Mouse (Mus musculus) left cerebral cortex, adult 11 months (tissue): Measurements from ENCODE around the gene Tcf20.

Experiments
- DNase-seq: peaks from one replicate; pipeline ENCODE4 v3.0.0; 2022; ENCODE audit warnings: low spot score

Tcf20 gene

GRCm38 (mm10) chr15:82992911-82993310, 5.2 kb upstream of the Tcf20 start:
- no peak for DNase-seq

- DNase-seq, result no peak
Observed at GRCm38 (mm10) chr15:82992079-82992783, 4.6 kb upstream of the Tcf20 start.

- no peak for DNase-seq
Observed at GRCm38 (mm10) chr15:82989190-82989704, 1.6 kb upstream of the Tcf20 start.

GRCm38 (mm10) chr15:82987014-82987731, 499 bp downstream of the Tcf20 start:
- no peak for DNase-seq

GRCm38 (mm10) chr15:82984574-82984973, 3.1 kb downstream of the Tcf20 start:
- DNase-seq, result no peak

GRCm38 (mm10) chr15:82984097-82984496, 3.6 kb downstream of the Tcf20 start:
- DNase-seq, result no peak

- DNase-seq, result no peak
Observed at GRCm38 (mm10) chr15:82983416-82984026, 4.2 kb downstream of the Tcf20 start.

- no peak for DNase-seq
Observed at GRCm38 (mm10) chr15:82982724-82983415, 4.8 kb downstream of the Tcf20 start.

- no peak for DNase-seq
Observed at GRCm38 (mm10) chr15:82981676-82982520, 5.8 kb downstream of the Tcf20 start.

- no peak for DNase-seq
Observed at GRCm38 (mm10) chr15:82979531-82979930, 8.1 kb downstream of the Tcf20 start.

GRCm38 (mm10) chr15:82974471-82974870, 13.2 kb downstream of the Tcf20 start:
- no peak for DNase-seq

- no peak for DNase-seq
Observed at GRCm38 (mm10) chr15:82969206-82969721, 18.4 kb downstream of the Tcf20 start.

- no peak for DNase-seq
Observed at GRCm38 (mm10) chr15:82968449-82968848, 19.2 kb downstream of the Tcf20 start.

GRCm38 (mm10) chr15:82967947-82968346, 19.7 kb downstream of the Tcf20 start:
- no peak for DNase-seq

GRCm38 (mm10) chr15:82964266-82964825, 23.3 kb downstream of the Tcf20 start:
- DNase-seq, result no peak

- DNase-seq, result no peak
Observed at GRCm38 (mm10) chr15:82963556-82964156, 24.0 kb downstream of the Tcf20 start.

GRCm38 (mm10) chr15:82963090-82963489, 24.6 kb downstream of the Tcf20 start:
- no peak for DNase-seq

- no peak for DNase-seq
Observed at GRCm38 (mm10) chr15:82962536-82962935, 25.1 kb downstream of the Tcf20 start.

GRCm38 (mm10) chr15:82960786-82961561, 26.7 kb downstream of the Tcf20 start:
- DNase-seq, result no peak

GRCm38 (mm10) chr15:82959151-82959550, 28.5 kb downstream of the Tcf20 start:
- no peak for DNase-seq
